Mouse (Mus musculus) embryonic fibroblast, embryonic 13.5 days (primary cell): ENCODE measurements around the gene Bola2. TPM values are rescaled to one million over a fixed set of nuclear protein-coding genes. Genes with fewer than 3 reads are reported as not detected.
A peak's percentile ranks its signal among the peaks of the same experiment; 100 is the strongest.

ENCODE experiments used
- H3K27ac ChIP-seq: 2 replicates; pipeline ENCODE4 v1.5.1; 2012; ENCODE audit warnings: low read length, control low read depth, inconsistent platforms; ENCODE audit not compliant: insufficient read depth
- H3K4me1 ChIP-seq: 2 replicates; pipeline ENCODE4 v1.6.1; 2011; ENCODE audit warnings: low read length; ENCODE audit not compliant: control insufficient read depth, insufficient read depth
- H3K4me3 ChIP-seq: 2 replicates; pipeline ENCODE4 v1.5.1; 2011; ENCODE audit warnings: mild to moderate bottlenecking, control low read depth, low read length; ENCODE audit not compliant: insufficient read depth
- CTCF ChIP-seq: IDR thresholded peaks from 2 replicates; pipeline ENCODE4 v1.5.1; 2011; ENCODE audit warnings: mild to moderate bottlenecking, control low read depth, low read length, moderate library complexity, borderline replicate concordance; ENCODE audit not compliant: insufficient read depth
- POLR2A ChIP-seq: IDR thresholded peaks from 2 replicates; pipeline ENCODE4 v1.6.1; 2011; ENCODE audit warnings: low read depth, mild to moderate bottlenecking, control low read depth, low read length, moderate library complexity
- polyA plus RNA-seq: library from polyadenylated mRNA; stranded (reverse); fragments of >200 nt; gene quantifications from 2 replicates; pipeline ENCODE4 v1.2.4, GENCODE M21; 2011; ENCODE audit warnings: low read depth; ENCODE audit not compliant: missing spikeins, insufficient read length

Gene Bola2
- polyA plus RNA-seq, 1 experiment: 56.5 TPM

GRCm38 (mm10) chr7:126696303-126696702 is 1.1 kb downstream of the Bola2 start:
- Histone ChIP-seq H3K27ac (no peak overlapping the region), H3K4me1 (peaks cover 7% of the 10 kb centered on the region; the same call in 1 of the 2 replicates), H3K4me3 (peak overlapping the region; percentile 77)
- TF ChIP-seq CTCF (no peak), POLR2A (no peak)

GRCm38 (mm10) chr7:126696886-126697285 is 1.7 kb downstream of the Bola2 start:
- Histone ChIP-seq H3K4me1 (peaks cover 7% of the 10 kb centered on the region; the same call in 1 of the 2 replicates), H3K27ac (no peak overlapping the region), H3K4me3 (peak overlapping the region; percentile 77)
- TF ChIP-seq CTCF: no peak
- no peak for TF ChIP-seq POLR2A

GRCm38 (mm10) chr7:126697838-126698237 is 2.6 kb downstream of the Bola2 start:
- no peak overlapping the region for H3K27ac ChIP-seq
- no peak overlapping the region for H3K4me3 ChIP-seq
- no peak; the same call in 1 of the 2 replicates for TF ChIP-seq POLR2A
- no peak for TF ChIP-seq CTCF
- H3K4me1 ChIP-seq: peaks cover 7% of the 10 kb centered on the region; the same call in 1 of the 2 replicates

- TF ChIP-seq POLR2A (no peak), CTCF (no peak)
- Histone ChIP-seq H3K27ac (no peak overlapping the region), H3K4me3 (no peak overlapping the region), H3K4me1 (peaks cover 7% of the 10 kb centered on the region; the same call in 1 of the 2 replicates)
Observed at GRCm38 (mm10) chr7:126700063-126701015, 5.1 kb downstream of the Bola2 start.

GRCm38 (mm10) chr7:126701070-126701469 is 5.9 kb downstream of the Bola2 start:
- Histone ChIP-seq H3K27ac (no peak overlapping the region), H3K4me1 (peaks cover 7% of the 10 kb centered on the region; the same call in 1 of the 2 replicates), H3K4me3 (no peak overlapping the region)

GRCm38 (mm10) chr7:126701559-126702357 is 6.6 kb downstream of the Bola2 start:
- Histone ChIP-seq H3K4me3 (no peak overlapping the region), H3K4me1 (peaks cover 6% of the 10 kb centered on the region; the same call in 1 of the 2 replicates), H3K27ac (no peak overlapping the region)
- TF ChIP-seq POLR2A (no peak), CTCF (no peak)

More at GRCm38 (mm10) chr7:126701070-126701469, 5.9 kb downstream of the Bola2 start:
- TF ChIP-seq POLR2A (no peak), CTCF (peak; percentile 93)

- TF ChIP-seq CTCF: no peak
- no peak for TF ChIP-seq POLR2A
Observed at GRCm38 (mm10) chr7:126702358-126702757, 7.2 kb downstream of the Bola2 start.

GRCm38 (mm10) chr7:126702861-126703756 is 7.9 kb downstream of the Bola2 start:
- Histone ChIP-seq H3K27ac (no peak overlapping the region), H3K4me3 (no peak overlapping the region), H3K4me1 (no peaks in the 10 kb centered on the region)
- no peak for TF ChIP-seq POLR2A

More at GRCm38 (mm10) chr7:126702358-126702757, 7.2 kb downstream of the Bola2 start:
- Histone ChIP-seq H3K4me3 (no peak overlapping the region), H3K27ac (no peak overlapping the region), H3K4me1 (no peaks in the 10 kb centered on the region)

GRCm38 (mm10) chr7:126703757-126704077 is 8.5 kb downstream of the Bola2 start:
- Histone ChIP-seq H3K4me3 (no peak overlapping the region), H3K4me1 (no peaks in the 10 kb centered on the region), H3K27ac (no peak overlapping the region)
- TF ChIP-seq POLR2A (no peak), CTCF (no peak)
